Mouse (Mus musculus) cerebellum, adult (tissue): ENCODE results near the gene Upf3b.
A peak's percentile ranks its signal among the peaks of the same experiment; 100 is the strongest.
"Not testable (repeated sequence)": the region's sequence is repeated elsewhere in the genome, so short reads cannot be mapped to it uniquely, and the experiment has no call there.

ENCODE experiments used
- ATAC-seq: cut with Nextera tagmentation; 2 replicates; pipeline ENCODE4 v1.9.2; 2017; ENCODE audit warnings: mild to moderate bottlenecking, moderate library complexity, mixed read lengths; ENCODE audit not compliant: insufficient number of reproducible peaks, low FRiP score, low TSS enrichment

Gene Upf3b

GRCm38 (mm10) chrX:37110193-37110880 lies at the start of gene Upf3b:
Upf3b (minus strand) TSS chrX:37110322.
- ATAC-seq, result peak; percentile 100

GRCm38 (mm10) chrX:37157839-37158238 lies 47.7 kb upstream of the Upf3b start:
- no peak for ATAC-seq

GRCm38 (mm10) chrX:37144954-37145353 lies 34.8 kb upstream of the Upf3b start:
- no peak for ATAC-seq

- ATAC-seq, result not testable (repeated sequence)
Measured at GRCm38 (mm10) chrX:37144498-37144897, 34.4 kb upstream of the Upf3b start.

- no peak for ATAC-seq
Measured at GRCm38 (mm10) chrX:37141732-37142131, 31.6 kb upstream of the Upf3b start.

GRCm38 (mm10) chrX:37126671-37127358 lies 16.7 kb upstream of the Upf3b start, which contains the start of gene Nkap:
Nkap (plus strand) TSS chrX:37126795.
- peak; percentile 84 for ATAC-seq

GRCm38 (mm10) chrX:37125511-37125910 lies 15.4 kb upstream of the Upf3b start:
- no peak for ATAC-seq

GRCm38 (mm10) chrX:37120212-37120611 lies 10.1 kb upstream of the Upf3b start:
- no peak for ATAC-seq

- no peak for ATAC-seq
Measured at GRCm38 (mm10) chrX:37119585-37119984, 9.5 kb upstream of the Upf3b start.

- ATAC-seq, result no peak
Measured at GRCm38 (mm10) chrX:37117085-37117484, 7.0 kb upstream of the Upf3b start.

- no peak for ATAC-seq
Measured at GRCm38 (mm10) chrX:37110881-37111193, 715 bp upstream of the Upf3b start.

GRCm38 (mm10) chrX:37109526-37110192 lies 463 bp downstream of the Upf3b start:
- peak; percentile 78 for ATAC-seq

GRCm38 (mm10) chrX:37103826-37104225 lies 6.3 kb downstream of the Upf3b start:
- ATAC-seq, result no peak

GRCm38 (mm10) chrX:37098681-37099080 lies 11.4 kb downstream of the Upf3b start:
- ATAC-seq, result no peak

- ATAC-seq, result no peak
Measured at GRCm38 (mm10) chrX:37095106-37095768, 14.9 kb downstream of the Upf3b start.

- ATAC-seq, result no peak
Measured at GRCm38 (mm10) chrX:37091457-37091856, 18.7 kb downstream of the Upf3b start.

GRCm38 (mm10) chrX:37088778-37089177 lies 21.3 kb downstream of the Upf3b start:
- no peak for ATAC-seq

GRCm38 (mm10) chrX:37085665-37086064 lies 24.5 kb downstream of the Upf3b start:
- no peak for ATAC-seq

- peak; percentile 96 for ATAC-seq
Measured at GRCm38 (mm10) chrX:37084927-37085660, 25.0 kb downstream of the Upf3b start, which contains the start of gene Rpl39. Rpl39 (minus strand) TSS chrX:37085402.

- no peak for ATAC-seq
Measured at GRCm38 (mm10) chrX:37084318-37084926, 25.7 kb downstream of the Upf3b start.
